Mouse (Mus musculus): ENCODE data around the gene Tram2.
A peak's percentile ranks its signal among the peaks of the same experiment; 100 is the strongest.

Gene Tram2

DNA sequence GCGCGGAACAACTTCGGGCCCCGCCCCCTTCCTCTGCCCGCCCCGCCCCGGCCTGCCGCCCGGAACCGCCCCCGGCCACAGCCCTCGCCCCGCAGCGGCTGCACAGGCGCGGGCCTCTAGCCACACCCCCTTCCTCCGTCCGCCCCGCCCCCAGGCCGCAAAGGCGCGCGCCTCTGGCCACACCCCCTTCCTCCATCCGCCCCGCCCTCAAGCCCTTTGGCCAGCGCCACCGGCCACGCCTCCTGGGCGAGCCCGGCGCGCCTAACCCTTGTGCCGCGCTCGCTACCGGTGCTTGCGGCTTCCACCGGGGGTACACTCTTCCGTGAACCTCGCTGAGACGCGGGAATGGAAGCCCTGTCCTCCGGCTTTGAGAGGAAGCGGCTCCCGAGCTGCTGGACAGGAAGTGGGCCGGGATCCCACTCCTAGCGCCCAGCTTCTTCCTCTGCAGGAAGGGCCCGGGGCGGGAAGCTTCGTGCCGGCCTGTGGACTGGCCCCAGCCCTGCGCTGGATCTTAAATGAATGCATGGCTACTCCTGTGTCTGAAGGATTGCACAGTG is at the start of gene Tram2:
Gene Tram2 (minus strand): TSS at position 13 of the 557 bp plus-strand sequence.
- peak; percentile 86 for DNase-seq (ENCODE audit: low read depth, low spot score)

DNA sequence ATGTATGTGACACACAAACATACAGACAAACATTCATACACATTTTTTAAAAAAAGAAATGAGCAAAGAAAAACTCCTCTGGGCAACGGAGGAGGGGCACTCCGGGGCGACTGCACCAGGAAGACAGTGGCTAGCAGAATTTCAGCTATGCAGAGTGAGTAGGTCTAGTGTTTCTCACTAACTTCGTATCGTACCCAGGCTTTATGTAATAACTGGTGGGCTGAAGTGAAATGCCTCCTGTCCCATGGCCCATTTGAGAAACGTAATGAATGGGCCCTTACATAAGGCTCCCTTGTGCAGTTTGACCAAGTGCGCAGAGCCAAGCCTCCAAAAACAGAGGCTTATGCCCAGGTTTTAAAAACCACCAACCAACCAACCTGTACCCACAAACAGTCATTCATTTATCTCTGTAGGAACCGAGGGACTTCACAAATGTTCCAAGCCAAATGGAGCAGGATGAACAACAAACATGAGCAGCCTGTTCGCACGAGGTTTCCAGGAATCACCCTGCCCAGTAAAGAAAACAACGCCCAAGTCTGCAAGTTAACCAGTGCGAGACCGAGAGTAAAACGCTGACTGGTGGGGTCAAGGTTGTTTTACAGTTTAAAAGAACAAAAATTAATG is 45.8 kb upstream of the Tram2 start:
- no peak for DNase-seq (ENCODE audit: low read depth, low spot score)

DNA sequence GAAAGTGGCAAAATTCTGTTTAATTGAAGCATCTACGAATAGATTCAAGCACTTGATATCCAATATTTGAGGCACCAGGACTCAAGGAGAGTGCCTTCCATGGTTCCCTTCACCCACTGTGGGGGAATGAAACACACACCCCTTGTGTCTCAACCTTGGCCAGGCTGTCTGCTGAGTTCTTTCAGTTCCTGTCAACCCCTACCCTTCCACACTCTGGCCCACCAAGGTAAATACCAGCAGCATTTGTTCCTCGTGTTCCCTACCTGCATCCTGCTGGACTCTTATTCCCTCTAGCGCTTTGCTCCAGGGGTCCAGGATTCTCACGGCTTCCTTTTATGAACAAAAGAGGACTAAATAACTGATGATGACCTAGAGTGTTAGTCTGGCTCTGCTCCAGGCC is 24.8 kb upstream of the Tram2 start:
- no peak for DNase-seq (ENCODE audit: low read depth, low spot score)

DNA sequence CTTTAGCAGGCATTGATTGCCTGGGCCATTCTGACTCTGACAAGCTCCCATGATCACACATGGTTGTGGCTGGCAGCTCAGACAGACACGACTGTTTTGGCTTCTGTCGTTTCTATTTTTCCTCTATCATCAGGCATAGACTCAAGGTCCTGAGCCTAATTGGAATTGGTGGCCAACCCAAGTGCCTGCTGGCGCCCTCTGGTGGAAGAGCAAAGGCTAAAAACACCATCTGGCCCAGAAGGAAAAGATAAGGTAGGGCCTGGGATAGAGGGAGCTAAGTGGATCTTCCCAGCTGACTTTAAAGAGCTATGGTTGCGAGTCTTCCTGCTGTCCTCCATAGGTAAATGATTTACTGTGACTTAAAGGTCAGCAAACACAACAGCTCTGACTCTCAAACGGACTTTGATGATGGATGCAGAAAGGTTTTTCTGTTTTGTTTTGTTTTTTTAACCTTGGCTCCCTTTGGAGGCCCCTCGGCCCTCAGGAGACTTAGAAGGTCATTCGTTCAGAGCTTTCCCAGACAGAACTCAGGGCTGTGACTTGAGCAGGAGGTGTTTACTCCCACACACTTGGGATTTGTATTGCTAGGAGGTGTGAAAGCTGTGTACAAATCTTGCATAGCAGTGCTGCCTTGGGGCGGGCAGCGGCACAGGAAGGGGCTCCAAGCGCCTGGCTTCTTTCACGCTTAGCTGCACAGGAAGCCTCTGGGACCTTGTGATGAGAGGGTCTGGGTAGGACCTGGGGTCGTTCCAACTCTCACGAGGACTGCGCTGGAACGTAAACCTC is 22.4 kb upstream of the Tram2 start:
- DNase-seq (ENCODE audit: low read depth, low spot score): no peak

DNA sequence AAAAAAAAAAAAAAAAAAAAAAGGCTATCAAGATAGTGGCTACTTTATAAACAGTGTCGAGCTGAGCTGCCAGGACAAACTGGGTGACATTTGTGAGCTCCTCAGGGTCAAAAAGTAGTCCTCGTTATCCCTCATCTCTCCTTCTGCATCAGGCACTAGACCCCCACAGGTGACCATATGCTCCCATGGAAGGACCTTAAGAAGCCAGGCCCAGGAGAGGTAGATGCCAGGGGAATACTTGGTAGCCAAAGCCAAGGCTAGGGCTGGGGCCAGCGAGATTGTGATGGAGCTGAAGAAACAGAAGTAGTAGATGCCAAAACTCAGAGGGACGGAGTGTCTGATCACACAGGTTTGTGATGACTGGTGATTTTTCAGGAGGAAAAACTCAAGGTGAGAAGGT is 21.7 kb upstream of the Tram2 start:
- no peak for DNase-seq (ENCODE audit: low read depth, low spot score)

DNA sequence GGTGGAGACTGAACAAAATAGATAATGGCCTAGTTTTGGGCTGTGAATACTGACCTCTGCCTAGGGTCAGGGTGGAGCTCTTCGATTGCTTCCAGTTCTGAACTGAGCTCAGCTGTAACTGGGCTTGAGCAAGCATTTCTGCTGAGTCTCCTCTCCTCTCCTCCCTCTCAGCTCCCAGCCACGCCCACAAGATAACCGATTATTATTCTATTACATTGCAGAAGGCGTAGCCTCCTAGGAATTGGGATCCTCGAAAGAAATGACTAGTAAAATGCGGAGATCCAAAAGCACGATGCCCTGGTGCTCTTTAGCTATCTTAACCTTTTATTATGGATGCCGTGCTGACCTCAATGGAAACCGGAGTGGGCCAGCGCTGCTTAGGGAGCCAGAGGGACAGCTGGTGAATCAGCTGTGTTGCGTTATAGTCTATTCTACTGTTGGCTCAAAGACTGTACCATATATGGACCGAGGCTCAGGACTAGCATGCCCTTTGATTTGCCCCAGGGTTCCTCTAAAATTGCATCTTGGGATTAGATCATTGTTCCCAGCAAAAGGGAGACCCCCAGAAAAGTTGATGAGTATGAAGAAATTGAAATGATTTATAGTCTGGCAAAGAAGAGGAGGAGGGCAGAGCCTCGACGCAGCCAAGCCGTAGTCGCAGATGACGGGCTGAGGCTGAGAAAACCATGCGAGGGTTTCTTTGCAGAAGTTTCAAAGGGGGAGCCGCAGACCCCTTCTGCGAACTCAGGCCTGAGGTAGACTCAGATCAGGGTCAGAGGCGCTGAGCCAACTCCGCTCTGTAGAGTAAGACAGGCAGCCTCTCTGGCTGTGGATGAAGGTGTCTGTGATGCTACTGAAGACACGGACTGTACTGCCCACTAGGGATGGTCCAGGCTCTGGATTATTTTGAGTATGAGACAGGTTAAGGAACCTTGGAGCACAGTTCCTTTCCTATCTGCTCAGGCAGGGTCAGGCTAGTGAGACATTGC is 18.3 kb upstream of the Tram2 start:
- DNase-seq (ENCODE audit: low read depth, low spot score): no peak

DNA sequence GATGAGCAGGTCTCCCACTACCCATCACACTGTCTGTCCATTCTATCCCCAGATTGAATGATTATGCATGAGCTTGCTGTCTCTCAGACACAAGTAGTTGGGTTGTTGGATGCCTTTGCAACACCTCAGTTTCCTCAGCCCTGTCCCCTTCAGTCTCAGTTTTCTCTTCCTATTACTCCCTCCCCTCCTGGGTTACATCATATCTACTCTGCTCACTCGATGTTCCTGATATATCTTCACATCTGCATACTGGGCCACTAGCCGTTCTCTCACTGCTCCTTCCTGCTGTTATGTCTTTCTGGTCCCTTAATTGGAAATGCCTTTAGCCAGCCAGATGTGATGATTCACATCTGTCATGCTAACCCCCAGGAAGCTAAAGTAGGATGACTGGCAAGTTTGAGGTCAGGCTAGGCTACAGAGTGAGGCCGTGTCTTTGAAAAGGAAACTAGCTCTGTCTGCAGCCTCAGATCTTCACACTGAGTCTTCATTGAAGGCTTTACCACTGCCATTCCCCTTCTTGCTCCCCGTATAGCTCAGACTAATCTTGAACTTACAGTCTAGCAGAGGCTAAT is 15.7 kb upstream of the Tram2 start:
- DNase-seq (ENCODE audit: low read depth, low spot score): no peak

DNA sequence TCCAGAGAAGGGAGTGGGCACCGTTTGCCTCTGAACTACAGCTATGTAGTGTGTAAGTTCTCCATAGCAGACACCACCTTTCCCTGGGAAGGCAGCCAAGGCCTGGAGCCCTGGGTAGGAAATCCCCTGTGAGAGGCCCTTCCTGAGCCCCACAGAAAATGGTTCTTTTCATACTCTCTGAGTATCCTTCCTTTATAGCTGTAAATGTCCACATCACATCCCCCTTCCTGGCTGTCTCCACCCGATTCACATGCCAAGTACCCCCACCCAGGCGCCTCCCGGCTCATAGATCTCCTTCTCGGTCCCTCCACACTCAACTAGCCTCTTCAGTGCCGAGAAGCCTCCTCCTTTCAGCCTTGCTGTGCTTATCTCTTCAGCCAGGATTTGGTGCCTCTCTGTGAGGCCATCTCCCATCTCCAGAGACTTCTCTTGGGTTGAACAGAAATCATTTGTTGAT is 10.7 kb upstream of the Tram2 start:
- no peak for DNase-seq (ENCODE audit: low read depth, low spot score)

DNA sequence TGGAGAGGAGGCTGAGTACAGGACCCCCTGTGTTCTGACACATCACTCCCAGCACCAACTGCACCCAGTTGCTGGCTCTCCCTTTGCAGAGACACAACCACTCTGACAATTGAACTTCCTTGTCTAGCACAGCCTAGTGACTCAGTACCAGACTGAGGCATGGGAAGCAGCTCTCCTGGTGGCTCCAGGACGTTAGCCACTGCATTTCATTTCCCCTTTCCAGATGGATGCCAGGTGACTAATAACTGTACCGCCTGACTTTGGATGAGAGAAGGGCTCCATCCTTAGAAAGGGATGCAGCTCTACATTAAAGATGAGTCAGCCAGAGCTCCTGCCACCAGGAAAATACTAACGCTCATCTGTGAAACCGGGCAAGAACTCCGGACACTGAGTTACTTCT is 7.3 kb upstream of the Tram2 start:
- no peak for DNase-seq (ENCODE audit: low read depth, low spot score)

DNA sequence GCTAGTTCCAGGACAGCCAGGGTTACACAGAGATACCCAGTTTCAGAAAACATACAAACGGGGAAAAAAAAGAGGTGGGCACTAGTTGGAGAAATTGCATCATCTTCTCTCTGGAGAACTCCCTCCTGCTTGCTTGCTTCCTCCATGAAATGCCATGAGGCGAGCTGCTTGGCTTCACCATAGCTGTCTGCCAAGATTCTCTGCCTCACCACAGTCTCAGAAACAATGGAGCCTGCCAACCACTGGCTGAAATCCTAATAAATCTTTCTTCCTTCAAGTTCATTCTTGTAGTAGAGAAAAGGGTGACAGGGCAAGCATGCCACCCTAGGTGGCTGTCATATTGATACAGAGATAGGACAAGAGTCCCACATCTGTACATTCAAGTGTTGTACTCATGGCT is 5.6 kb upstream of the Tram2 start:
- DNase-seq (ENCODE audit: low read depth, low spot score): no peak

DNA sequence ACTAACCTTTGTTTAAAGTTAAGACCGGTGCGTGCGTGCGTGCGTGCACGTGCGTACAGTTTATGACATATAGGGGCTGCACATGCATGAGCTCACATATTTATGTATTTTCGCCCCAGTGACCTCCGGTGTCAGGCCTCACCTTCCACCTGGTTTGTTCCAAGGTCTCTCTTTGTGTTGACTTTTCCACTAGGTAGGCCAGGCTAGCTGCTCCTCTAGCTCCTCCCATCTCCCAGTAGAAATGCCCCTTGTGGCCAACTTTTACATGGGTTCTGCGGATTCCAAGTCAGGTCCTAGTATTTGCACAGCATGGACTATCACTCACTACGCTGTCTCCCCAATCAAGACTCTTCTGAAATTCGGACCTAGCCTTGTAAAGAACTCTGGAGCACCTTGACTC is 1.3 kb upstream of the Tram2 start:
- DNase-seq (ENCODE audit: low read depth, low spot score): peak; percentile 26

DNA sequence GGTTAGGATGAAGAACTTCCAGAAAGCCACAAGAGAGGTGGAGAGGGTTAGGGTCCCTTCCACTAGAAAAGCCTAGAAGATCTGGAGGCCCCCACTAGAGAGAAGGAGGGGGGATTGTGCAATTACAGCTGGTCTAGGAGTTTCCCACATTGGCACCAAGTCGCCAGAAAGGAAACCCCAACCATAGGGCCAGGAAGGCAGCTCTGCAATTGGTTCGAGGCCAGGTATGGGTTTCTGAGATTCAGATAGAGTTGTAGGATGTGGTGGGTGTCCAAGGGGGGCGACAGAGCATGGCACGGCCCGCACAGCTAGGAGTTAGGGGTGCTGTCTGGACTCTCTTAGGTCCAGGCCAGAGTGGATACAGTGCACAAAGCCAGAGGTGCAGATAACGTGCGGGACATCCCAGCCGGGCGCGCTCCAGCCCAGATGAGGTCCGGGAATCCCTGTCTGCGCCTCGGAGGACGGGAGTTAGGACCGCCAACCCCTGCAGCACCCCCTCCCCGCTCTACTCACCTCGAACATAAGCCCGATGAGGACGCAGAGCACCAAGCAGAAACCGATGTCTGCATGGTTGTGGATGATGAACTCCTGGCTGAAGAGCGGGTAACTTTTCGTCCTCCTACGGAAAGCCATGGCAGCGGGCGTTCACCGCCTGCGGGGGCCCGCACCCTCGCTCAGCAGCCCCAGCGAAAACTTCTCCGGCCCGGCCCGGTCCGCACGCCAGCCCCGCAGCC is 381 bp downstream of the Tram2 start:
- DNase-seq (ENCODE audit: low read depth, low spot score): peak; percentile 5

DNA sequence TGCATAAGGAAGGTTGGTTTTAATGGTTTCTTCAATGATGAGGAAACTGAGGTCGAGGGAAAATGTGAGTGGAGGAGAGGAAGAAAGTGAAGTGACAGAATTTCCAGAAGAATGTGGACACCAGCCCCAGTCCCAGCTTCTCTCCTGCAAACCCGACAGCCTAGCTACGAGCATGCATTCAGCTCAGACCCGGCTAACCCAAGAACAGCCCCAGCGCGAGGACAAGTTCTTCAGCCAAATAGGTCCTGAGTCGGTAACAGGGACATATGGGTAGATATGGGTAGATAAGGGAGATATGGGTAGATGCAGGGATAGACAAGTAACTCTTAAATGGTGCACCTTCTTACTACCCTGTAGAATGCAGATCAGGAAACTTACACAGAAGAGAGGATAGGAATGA is 1.4 kb downstream of the Tram2 start:
- DNase-seq (ENCODE audit: low read depth, low spot score): no peak

DNA sequence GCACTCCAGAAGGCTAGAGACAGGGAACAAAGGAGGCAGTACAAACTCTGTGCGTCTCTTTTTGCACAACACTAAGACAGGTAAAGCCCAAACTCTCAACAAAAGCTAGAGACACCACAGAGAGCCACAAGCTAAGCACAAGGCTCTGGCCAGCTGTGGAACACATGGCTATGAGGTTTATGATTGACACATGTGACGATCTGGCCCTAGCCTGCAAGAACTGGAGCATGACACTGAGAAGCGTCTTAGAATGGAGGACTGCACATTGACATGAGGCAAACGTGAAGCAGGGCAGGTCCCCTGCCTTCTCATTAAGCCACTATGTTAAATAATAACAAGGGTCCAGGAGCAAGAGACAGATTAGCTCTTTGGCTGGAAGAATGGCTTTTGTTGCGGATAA is 1.8 kb downstream of the Tram2 start:
- no peak for DNase-seq (ENCODE audit: low read depth, low spot score)

DNA sequence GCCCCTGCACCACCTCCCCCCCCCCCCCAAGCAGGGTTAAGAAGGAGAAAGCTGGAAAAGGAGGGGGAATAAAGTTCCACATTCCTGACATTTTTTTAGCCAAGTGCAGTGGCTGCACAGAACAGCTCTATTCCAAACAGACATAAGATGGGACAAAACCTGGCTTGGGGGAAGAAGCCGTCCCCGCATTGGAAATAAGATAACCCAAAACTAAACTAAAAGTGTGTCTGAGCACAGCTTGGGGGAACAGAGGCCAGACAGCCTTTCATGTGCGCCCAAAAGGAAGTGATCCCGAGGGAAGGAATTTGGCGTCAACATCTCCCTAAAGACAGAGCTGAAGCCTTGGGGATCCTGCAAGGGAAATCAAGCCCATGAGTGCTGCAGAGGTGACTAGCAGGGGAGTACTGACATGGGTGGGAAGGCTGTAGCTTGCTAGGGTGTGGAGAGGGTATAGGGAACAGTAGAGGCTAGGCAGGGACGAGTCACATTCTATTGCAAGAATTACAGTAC is 3.0 kb downstream of the Tram2 start:
- DNase-seq (ENCODE audit: low read depth, low spot score): peak; percentile 18

DNA sequence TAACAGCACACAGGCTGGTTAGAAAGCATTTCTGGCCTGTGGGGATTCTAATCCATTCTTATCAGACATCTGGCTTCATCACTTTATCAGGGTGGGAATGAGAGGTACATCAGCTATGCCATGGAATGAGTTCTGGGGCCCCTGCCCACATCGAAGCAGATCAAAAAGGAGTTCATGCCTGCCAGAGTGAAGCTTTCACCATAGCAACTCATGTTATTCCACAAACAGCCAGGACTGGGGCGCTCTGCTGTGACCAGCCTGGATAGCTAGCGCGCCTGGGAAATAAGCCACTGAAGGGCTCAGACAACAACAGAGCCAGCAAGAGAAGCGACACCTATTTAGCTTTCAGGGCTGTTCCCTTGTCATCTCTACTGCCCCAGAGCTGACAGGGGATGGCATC is 4.8 kb downstream of the Tram2 start:
- no peak for DNase-seq (ENCODE audit: low read depth, low spot score)

DNA sequence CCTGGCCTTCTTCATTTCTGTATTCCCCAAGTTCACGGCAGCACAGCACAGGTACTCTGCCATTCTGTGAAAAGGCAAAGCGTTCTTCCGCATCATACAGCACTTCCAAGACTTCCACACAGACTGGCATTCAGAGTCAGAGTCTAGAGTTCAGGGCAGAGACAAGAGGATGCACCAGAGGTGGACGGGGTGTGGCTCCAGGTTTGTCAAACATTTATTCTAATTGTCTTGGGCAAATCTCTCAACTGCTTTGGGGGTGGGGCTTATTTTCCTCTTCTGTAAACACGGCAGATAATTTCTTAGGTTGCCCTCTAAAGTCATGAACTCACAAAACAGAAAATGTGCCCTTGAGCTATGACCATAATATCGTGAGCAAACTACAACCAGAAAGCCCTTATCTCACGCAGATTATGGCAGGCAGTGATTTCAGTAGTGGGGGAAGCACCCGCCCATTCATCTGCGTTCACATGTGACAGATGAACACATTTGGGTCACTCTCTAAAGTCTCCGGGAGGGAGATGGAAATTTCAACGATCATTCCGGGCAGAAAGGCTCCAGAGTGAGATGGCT is 6.1 kb downstream of the Tram2 start:
- DNase-seq (ENCODE audit: low read depth, low spot score): no peak

DNA sequence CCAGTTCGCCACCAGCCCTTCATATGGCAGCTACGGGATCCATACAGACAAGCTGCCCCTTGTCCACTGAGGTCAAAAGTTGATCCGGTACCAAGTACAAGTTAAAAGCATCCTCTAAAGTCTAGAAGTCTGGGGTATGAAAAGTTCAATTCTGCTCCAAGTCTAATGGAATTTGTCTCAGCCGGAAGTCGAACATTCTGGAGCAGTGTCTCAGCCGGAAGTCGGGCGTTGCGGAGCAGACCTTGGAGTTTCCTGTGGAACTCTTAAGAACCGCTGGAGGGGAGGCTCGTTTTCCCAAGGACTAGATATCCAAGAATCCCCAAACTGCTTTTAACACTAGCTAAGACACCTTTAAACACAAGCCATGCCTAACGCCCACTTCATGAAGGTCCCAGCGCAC is 8.4 kb downstream of the Tram2 start:
- DNase-seq (ENCODE audit: low read depth, low spot score): no peak

DNA sequence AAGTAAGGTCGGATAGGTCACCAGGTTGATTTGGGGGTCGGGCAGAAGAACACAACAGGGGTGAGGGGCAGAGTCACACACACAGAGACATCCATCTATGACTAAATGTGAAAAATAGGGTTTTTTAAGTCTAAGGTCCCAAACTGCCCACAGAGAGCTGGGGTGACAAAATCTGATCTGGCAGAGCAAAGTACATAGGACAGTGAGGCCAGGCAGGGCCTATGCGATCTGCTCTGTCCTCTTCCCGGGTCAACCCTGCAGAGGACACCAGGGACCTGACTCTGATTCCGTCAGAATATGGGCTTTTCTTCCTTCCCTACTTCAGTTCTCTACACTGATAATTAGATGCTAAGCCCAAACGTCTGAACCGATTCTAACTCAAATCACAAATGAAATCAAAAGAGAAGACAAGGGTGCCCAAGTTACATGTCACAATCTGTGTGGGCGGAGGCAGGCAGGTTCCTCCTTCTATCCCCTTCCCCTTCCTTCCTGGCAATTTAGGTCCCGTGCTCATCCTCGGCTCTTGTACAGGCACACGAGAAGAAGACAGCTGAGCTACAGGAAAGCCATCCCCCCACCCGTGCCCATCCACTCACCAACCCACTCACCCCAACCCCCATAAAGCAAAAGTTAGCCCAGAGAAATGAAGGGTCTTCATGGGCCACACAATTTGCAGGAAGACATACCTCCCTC is 9.1 kb downstream of the Tram2 start:
- DNase-seq (ENCODE audit: low read depth, low spot score): no peak

DNA sequence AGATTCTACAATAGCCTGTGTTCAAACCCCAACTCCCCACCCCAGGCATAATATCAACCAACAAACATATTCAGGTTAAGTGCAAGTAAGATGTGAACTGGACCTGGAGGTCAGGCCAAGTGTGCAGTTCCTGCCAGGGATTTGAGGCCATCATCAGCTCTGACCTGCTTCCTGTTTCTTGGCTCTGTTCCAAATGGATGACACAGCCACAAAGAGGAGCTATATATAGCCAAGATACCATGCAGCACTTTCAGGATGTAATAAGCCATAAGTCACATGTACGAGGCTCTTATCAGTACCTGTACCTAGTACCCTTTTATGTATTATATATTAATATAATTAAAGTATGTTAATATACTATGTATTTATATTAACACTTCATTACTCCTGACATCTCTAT is 10.5 kb downstream of the Tram2 start:
- DNase-seq (ENCODE audit: low read depth, low spot score): no peak
